Mouse (Mus musculus) CH12.LX (cell line): ENCODE data around the gene Naa16. TPM values are rescaled to one million over a fixed set of nuclear protein-coding genes. Genes with fewer than 3 reads are reported as not detected.

Experiments
- DNase-seq: peaks from one replicate; pipeline ENCODE4 v3.0.0-alpha.2; 2013; ENCODE audit errors: extremely low read depth
- H3K27ac ChIP-seq: 2 replicates; pipeline ENCODE4 v1.5.1; 2012; ENCODE audit warnings: low read depth, mild to moderate bottlenecking, control low read depth, moderate library complexity; ENCODE audit not compliant: insufficient read depth
- H3K27me3 ChIP-seq: replicated peaks from 2 replicates; pipeline ENCODE3; 2012; ENCODE audit warnings: inconsistent platforms
- H3K36me3 ChIP-seq, 2 experiments: replicated peaks in 1 of 2; 2 replicates each; pipeline versions ENCODE3 to v1.6.1; 2012; ENCODE audit warnings: inconsistent platforms in 1 of 2, low read length in 1 of 2, mild to moderate bottlenecking in 1 of 2, mixed read lengths in 1 of 2, moderate library complexity in 1 of 2; ENCODE audit not compliant: control insufficient read depth in 1 of 2, insufficient read depth in 1 of 2
- H3K4me1 ChIP-seq, 2 experiments: 2 replicates each; pipeline ENCODE4 v1.6.1; 2012; ENCODE audit warnings: inconsistent platforms in 1 of 2, moderate library complexity in 1 of 2; ENCODE audit not compliant: insufficient read depth in 2 of 2, control insufficient read depth in 1 of 2
- H3K4me2 ChIP-seq: 2 replicates; pipeline ENCODE4 v1.6.1; 2012; ENCODE audit warnings: low read depth, mild to moderate bottlenecking, control low read depth; ENCODE audit not compliant: poor library complexity, insufficient read depth, severe bottlenecking
- H3K4me3 ChIP-seq, 3 experiments: fragments of 150-350 bp in 1 of 3; sonication (generic) in 1 of 3; replicated peaks in 1 of 3; 2 replicates each; pipeline versions ENCODE3 to v1.5.1; 2011 to 2012; ENCODE audit warnings: low read depth in 2 of 3, low read length in 2 of 3, mild to moderate bottlenecking in 2 of 3, moderate library complexity in 2 of 3, control low read depth in 1 of 3, improper control_type of control experiment in 1 of 3, inconsistent platforms in 1 of 3, mixed read lengths in 1 of 3; ENCODE audit not compliant: poor library complexity in 1 of 3
- H3K79me2 ChIP-seq: replicated peaks from 2 replicates; pipeline ENCODE4 v1.6.1; 2012; ENCODE audit warnings: mild to moderate bottlenecking, moderate library complexity; ENCODE audit not compliant: control insufficient read depth, poor library complexity, insufficient read depth, severe bottlenecking; ENCODE audit errors: extremely low read depth
- H3K9ac ChIP-seq: 2 replicates; pipeline ENCODE4 v1.6.1; 2012; ENCODE audit warnings: low read depth, mild to moderate bottlenecking, control low read depth, moderate library complexity; ENCODE audit not compliant: insufficient read depth
- H3K9me3 ChIP-seq: replicated peaks from 2 replicates; pipeline ENCODE3; 2012; ENCODE audit warnings: low read length, inconsistent platforms, mixed read lengths
- BHLHE40 ChIP-seq: IDR thresholded peaks from 2 replicates; pipeline ENCODE4 v1.6.1; 2011; ENCODE audit warnings: mild to moderate bottlenecking, low read depth, low read length, improper control_type of control experiment
- CHD1 ChIP-seq: IDR thresholded peaks from 2 replicates; pipeline ENCODE4 v1.6.1; 2012; ENCODE audit warnings: low read depth, low read length, improper control_type of control experiment, inconsistent platforms
- CTCF ChIP-seq, 2 experiments: IDR thresholded peaks in 1 of 2; conservative IDR thresholded peaks in 1 of 2; 2 replicates each; pipeline ENCODE4 v1.5.1; 2011 to 2012; ENCODE audit warnings: low read depth in 2 of 2, low read length in 2 of 2, improper control_type of control experiment in 1 of 2, inconsistent platforms in 1 of 2, mild to moderate bottlenecking in 1 of 2, moderate library complexity in 1 of 2
- E2F4 ChIP-seq: IDR thresholded peaks from 2 replicates; pipeline ENCODE4 v1.6.1; 2011; ENCODE audit warnings: low read depth, low read length, improper control_type of control experiment; ENCODE audit not compliant: insufficient replicate concordance
- ELF1 ChIP-seq: IDR thresholded peaks from 2 replicates; pipeline ENCODE4 v1.6.1; 2014; ENCODE audit warnings: low read depth, mild to moderate bottlenecking, inconsistent platforms, low read length, improper control_type of control experiment
- GABPA ChIP-seq: IDR thresholded peaks from 2 replicates; pipeline ENCODE4 v1.6.1; 2012; ENCODE audit warnings: low read depth, low read length, improper control_type of control experiment, inconsistent platforms; ENCODE audit not compliant: insufficient replicate concordance
- HCFC1 ChIP-seq: IDR thresholded peaks from 2 replicates; pipeline ENCODE4 v1.6.1; 2012; ENCODE audit warnings: low read depth, mild to moderate bottlenecking, inconsistent platforms, low read length, improper control_type of control experiment
- JUN ChIP-seq: IDR thresholded peaks from 2 replicates; pipeline ENCODE4 v1.6.1; 2011; ENCODE audit warnings: low read depth, mild to moderate bottlenecking, low read length, improper control_type of control experiment, moderate library complexity; ENCODE audit not compliant: insufficient read depth
- KAT2A ChIP-seq: IDR thresholded peaks from 2 replicates; pipeline ENCODE4 v1.6.1; 2012; ENCODE audit warnings: low read length, improper control_type of control experiment, inconsistent platforms; ENCODE audit not compliant: insufficient replicate concordance
- MAX ChIP-seq: IDR thresholded peaks from 2 replicates; pipeline ENCODE4 v1.6.1; 2011; ENCODE audit warnings: low read length, improper control_type of control experiment
- MAZ ChIP-seq: IDR thresholded peaks from 2 replicates; pipeline ENCODE4 v1.6.1; 2012; ENCODE audit warnings: low read depth, mild to moderate bottlenecking, inconsistent platforms, low read length, improper control_type of control experiment, moderate library complexity
- MEF2A ChIP-seq: IDR thresholded peaks from 2 replicates; pipeline ENCODE4 v1.6.1; 2014; ENCODE audit warnings: low read depth, mild to moderate bottlenecking, inconsistent platforms, low read length, improper control_type of control experiment, borderline replicate concordance
- MXI1 ChIP-seq: IDR thresholded peaks from 2 replicates; pipeline ENCODE4 v1.6.1; 2011; ENCODE audit warnings: mild to moderate bottlenecking, low read depth, low read length, improper control_type of control experiment
- NELFE ChIP-seq: IDR thresholded peaks from 2 replicates; pipeline ENCODE4 v1.6.1; 2011; ENCODE audit warnings: low read depth, low read length, improper control_type of control experiment
- NRF1 ChIP-seq: IDR thresholded peaks from 2 replicates; pipeline ENCODE4 v1.6.1; 2014; ENCODE audit warnings: low read depth, mild to moderate bottlenecking, inconsistent platforms, low read length, improper control_type of control experiment, moderate library complexity
- PAX5 ChIP-seq: IDR thresholded peaks from 2 replicates; pipeline ENCODE4 v1.6.1; 2012; ENCODE audit warnings: low read length, inconsistent platforms, mixed read lengths
- POLR2A ChIP-seq: IDR thresholded peaks from 2 replicates; pipeline ENCODE4 v1.6.1; 2011; ENCODE audit warnings: low read depth, mild to moderate bottlenecking, improper control_type of control experiment, low read length
- SIN3A ChIP-seq: IDR thresholded peaks from 2 replicates; pipeline ENCODE4 v1.6.1; 2012; ENCODE audit warnings: low read length, improper control_type of control experiment, inconsistent platforms
- SMC3 ChIP-seq: IDR thresholded peaks from 2 replicates; pipeline ENCODE4 v1.6.1; 2011; ENCODE audit warnings: low read depth, low read length, improper control_type of control experiment
- TBP ChIP-seq: conservative IDR thresholded peaks from 2 replicates; pipeline ENCODE4 v1.6.1; 2011; ENCODE audit warnings: low read depth, low read length, improper control_type of control experiment
- TCF12 ChIP-seq: IDR thresholded peaks from 2 replicates; pipeline ENCODE4 v1.6.1; 2014; ENCODE audit warnings: low read depth, mild to moderate bottlenecking, inconsistent platforms, low read length, improper control_type of control experiment
- UBTF ChIP-seq: IDR thresholded peaks from 2 replicates; pipeline ENCODE4 v1.6.1; 2012; ENCODE audit warnings: low read depth, mild to moderate bottlenecking, inconsistent platforms, low read length, improper control_type of control experiment, moderate library complexity
- ZKSCAN1 ChIP-seq: IDR thresholded peaks from 2 replicates; pipeline ENCODE4 v1.6.1; 2012; ENCODE audit warnings: low read depth, inconsistent platforms, low read length, improper control_type of control experiment, borderline replicate concordance
- ZMIZ1 ChIP-seq: IDR thresholded peaks from 2 replicates; pipeline ENCODE4 v1.6.1; 2012; ENCODE audit warnings: low read depth, mild to moderate bottlenecking, inconsistent platforms, low read length, improper control_type of control experiment
- ZNF384 ChIP-seq: IDR thresholded peaks from 2 replicates; pipeline ENCODE4 v1.6.1; 2012; ENCODE audit warnings: low read depth, low read length, improper control_type of control experiment, inconsistent platforms
- dilution Hi-C: fragments of 300-500 bp; cut with MboI; formaldehyde crosslinking; loops from 2 replicates; pipeline ENCODE4 v1.14.3; 2020; ENCODE audit warnings: low sequenced_read_pairs; ENCODE audit not compliant: extremely low pct_unique_long_range_greater_than_20kb, extremely low pct_ligation_motif_present
- in situ Hi-C: fragments of 300-500 bp; cut with MboI; formaldehyde crosslinking; loops from 3 replicates; pipeline ENCODE4 v1.14.3; 2019; ENCODE audit warnings: low sequenced_read_pairs, low pct_ligation_motif_present, low pct_unique_long_range_greater_than_20kb, mixed read lengths
- polyA plus RNA-seq: library from polyadenylated mRNA; unstranded; fragments of >175 nt; gene quantifications from 2 replicates; pipeline ENCODE4 v1.2.1, GENCODE M21; 2012; ENCODE audit warnings: low read depth; ENCODE audit not compliant: insufficient read length
- total RNA-seq, 2 experiments: library from RNA; depleted of rRNA; stranded (reverse); fragments of 300-350 nt in 1 of 2; fragments of >200 nt in 1 of 2; gene quantifications; 2 replicates each; pipeline ENCODE4 v1.2.3; 2012 to 2014

Naa16 gene
- total RNA-seq (2012; rRNA removed) = 16.4 and 19.9 TPM in 2 replicates
- 42.6 and 48.4 TPM in 2 replicates for total RNA-seq (2014; rRNA removed)
- polyA plus RNA-seq = 54.2 and 60.0 TPM in 2 replicates

DNA sequence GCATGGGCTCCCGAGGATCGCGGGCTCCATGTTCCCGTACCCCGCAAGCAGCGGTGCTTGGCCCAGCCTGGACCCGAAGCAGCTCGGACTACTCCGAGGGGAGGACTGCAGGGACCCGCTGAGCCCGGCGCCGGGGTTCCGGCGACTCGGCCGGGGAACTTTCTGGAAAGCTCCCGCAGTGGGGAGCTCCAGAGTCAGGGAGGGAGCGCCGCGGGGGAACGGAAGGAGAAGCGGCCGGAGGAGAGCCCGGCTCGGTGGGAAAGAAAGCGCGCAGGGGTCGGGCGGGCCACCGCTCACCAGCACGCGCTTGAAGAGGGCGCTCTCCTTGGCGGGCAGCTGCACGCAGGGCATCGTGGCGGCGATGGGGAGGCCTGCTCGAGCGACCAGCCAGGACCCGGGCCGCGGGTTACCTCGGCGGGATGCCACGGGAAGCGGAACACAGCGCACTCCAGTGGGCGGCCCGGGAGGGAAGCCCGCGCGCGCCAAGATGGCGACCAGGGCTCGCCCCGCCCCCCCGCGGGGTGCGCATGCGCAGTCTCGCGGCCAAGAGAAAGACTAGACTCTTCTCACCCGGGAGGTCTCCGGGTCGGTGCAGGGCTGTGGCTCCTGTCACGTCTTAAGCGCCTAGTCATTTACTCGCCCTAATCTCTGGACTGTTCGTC lies at the start of gene Naa16:
Gene Naa16 (minus strand): TSS at position 514 of the 662 bp plus-strand sequence.
- Histone ChIP-seq H3K36me3 (peaks cover 0 to 12% of the 10 kb centered on the region in 2 experiments), H3K27ac (peak within 1 kb of the TSS; percentile 81), H3K4me2 (peak within 1 kb of the TSS; percentile 94), H3K27me3 (no peaks in the 10 kb centered on the region), H3K79me2 (peaks cover 35% of the 10 kb centered on the region), H3K9me3 (no peaks in the 10 kb centered on the region), H3K9ac (peak within 1 kb of the TSS; percentile 83), H3K4me1 (peaks cover 6 to 42% of the 10 kb centered on the region in 2 experiments; a peak in 3 of 4 replicates), H3K4me3 (peak within 1 kb of the TSS; percentile 74 to 88 (median 84))
- TF ChIP-seq ELF1 = peak; percentile 72
- peak; percentile 54 for TF ChIP-seq MEF2A
- TF ChIP-seq MAZ = 0 out of 2 replicates have a peak, but pooled peaks have one; percentile 42
- peak; percentile 93 for TF ChIP-seq NELFE
- no peak for TF ChIP-seq PAX5
- peak; percentile 98 for TF ChIP-seq NRF1
- peak; percentile 67; the same call in 1 of the 2 replicates for TF ChIP-seq KAT2A
- TF ChIP-seq MAX = peak; percentile 25; the same call in 1 of the 2 replicates
- TF ChIP-seq ZNF384 = no peak
- TF ChIP-seq JUN = no peak
- peak; percentile 85 for TF ChIP-seq TCF12
- no peak for TF ChIP-seq BHLHE40
- no peak for TF ChIP-seq GABPA
- TF ChIP-seq ZKSCAN1 = no peak
- TF ChIP-seq CTCF (conservative IDR thresholded peaks at IDR 0.05 in 1 of 2, IDR thresholded peaks at IDR 0.05 in 1 of 2; ENCODE audit: low read depth in 2 of 2, low read length in 2 of 2) = peak in 1 of 2 experiments; percentile 56; a peak in 2 of 4 replicates
- TF ChIP-seq TBP = peak; percentile 93
- TF ChIP-seq SMC3 = no peak
- peak; percentile 49; the same call in 1 of the 2 replicates for TF ChIP-seq MXI1
- TF ChIP-seq HCFC1 = peak; percentile 66
- peak; percentile 97 for TF ChIP-seq POLR2A
- peak; percentile 74; the same call in 1 of the 2 replicates for TF ChIP-seq ZMIZ1
- no peak for TF ChIP-seq E2F4
- TF ChIP-seq CHD1 = no peak
- TF ChIP-seq UBTF = peak; percentile 96
- no peak for TF ChIP-seq SIN3A
- in situ Hi-C loops = no loop called here
- peak; percentile 92 for DNase-seq
- dilution Hi-C loops = no loop called here
